Mouse (Mus musculus) A20 (cell line): ENCODE measurements around the gene Btg3.
"Not testable (repeated sequence)": the region's sequence is repeated elsewhere in the genome, so short reads cannot be mapped to it uniquely, and the experiment has no call there.

ENCODE experiments used
- DNase-seq: peaks from one replicate; pipeline ENCODE4 v3.0.0-alpha.2; 2011; ENCODE audit warnings: low read depth, low spot score

The Btg3 gene

DNA sequence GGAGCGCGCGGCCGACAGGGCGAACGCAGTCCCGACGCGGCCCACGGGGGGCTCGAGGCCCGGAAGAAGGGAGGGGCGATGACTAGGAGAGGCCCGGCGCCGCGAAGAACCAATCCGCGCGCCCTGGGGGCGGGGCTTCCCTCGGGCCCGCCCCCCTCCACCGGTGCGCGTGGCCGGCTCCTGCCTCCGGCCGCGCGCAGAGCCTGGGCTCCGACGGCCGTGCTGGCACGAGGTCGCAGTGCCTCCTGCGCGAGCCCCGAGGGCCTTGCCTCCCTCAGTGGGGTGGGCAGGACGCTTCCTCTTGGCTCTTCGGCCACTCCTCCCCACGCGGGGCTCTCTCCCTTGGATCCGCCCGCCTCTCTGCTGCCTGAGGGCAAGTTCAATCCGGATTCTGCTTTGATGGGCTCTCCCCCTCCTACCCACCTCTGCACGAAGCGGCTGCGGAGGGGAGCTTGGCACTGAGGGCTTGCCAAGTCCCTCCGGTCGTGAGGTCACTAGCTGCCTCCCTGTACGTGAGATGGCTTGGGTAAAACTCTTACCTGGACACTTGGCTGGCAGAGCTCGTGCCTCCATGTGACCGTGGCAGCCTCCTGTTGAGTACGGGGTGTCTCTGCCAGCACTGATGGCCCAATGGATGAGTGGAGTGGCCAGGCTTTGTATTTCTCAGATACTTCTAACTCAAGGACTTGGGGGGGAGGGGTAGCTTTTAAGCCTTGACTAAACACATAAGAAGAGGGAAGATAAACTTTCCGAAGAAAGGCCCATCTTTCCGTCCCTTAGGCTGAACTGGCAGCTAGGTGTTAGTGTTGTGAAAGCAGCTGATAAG, at the start of gene Btg3:
TSS of gene Btg3 (minus strand) at position 448 of the 826 bp plus-strand sequence.
- DNase-seq, result no peak

DNA sequence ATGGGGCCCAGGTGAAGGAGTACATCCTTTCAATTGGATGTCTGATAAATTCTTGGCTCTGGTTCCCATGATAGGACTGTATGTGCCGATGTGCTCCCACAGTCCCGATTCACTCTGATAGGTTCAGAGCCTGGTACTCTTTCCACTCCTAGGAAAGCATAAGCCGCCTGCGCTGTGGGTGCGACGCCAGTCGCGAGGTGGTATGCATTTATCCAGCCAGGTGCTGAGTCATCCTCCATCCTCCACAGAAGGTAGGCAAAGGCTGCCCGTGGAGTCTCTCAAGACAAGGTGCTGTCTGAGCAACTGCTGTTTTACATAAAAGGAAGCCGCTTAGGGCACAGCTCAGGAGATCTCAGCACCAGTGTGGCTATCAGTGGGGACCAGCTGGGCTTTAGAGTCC, 40.7 kb upstream of the Btg3 start:
- DNase-seq, result no peak

DNA sequence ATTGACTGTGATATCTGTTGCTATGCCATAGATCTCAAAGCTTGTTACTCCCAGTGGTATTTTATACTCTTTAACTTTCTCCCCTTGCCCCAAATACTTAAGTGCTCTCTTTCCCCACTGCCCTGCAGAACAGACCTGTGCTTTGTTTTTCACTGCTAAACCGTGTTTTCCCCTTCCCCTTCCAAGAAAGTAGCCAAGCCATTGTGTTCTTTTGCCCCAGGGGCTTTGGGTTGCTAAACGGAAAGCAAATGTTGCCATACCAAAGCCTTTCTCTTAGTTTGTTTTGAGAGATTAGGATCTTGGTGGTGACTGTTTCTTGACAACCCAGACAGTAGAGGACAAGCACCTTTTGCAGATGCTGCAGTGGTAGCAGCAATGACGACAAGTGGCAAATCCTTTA, 39.5 kb upstream of the Btg3 start:
- no peak for DNase-seq

DNA sequence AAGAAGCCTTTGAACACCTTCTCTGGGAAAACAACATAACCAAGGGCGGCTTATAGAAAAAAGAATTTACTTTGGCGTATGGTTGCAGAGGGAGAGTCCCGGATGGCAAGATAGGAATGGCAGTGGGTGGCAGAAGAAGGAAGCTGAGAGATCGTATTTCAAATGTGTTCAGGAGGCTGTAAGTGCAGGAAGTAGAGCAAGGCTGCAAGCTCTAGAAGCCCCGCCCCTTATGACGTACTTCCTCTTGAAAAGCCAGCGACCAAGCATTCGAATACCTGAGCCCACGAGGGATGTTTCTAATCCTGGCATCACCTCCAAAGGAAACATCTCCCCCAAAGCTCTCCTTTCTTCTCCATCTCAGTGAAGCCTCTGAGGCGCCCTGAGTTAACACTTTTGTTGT, 33.0 kb upstream of the Btg3 start:
- no peak for DNase-seq

DNA sequence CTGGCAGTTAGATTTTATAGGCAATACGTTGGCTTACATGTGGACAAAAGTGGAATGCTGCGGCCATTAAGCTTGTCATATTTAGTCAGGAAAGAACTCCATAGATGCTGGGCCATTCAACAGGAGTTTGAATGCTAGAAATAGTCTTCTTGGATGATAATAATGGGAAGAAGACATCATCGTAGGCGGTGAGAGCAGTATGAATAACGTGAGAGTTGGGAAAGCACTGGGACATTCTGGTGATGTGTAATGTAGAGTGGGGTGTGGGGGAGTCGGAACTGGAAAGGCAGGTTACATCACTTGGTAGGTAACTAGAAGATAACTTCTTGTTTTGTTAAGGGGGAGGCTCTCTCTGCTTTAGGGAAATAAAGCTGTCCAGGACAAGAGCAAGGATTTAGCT, 30.9 kb upstream of the Btg3 start:
- DNase-seq, result no peak

DNA sequence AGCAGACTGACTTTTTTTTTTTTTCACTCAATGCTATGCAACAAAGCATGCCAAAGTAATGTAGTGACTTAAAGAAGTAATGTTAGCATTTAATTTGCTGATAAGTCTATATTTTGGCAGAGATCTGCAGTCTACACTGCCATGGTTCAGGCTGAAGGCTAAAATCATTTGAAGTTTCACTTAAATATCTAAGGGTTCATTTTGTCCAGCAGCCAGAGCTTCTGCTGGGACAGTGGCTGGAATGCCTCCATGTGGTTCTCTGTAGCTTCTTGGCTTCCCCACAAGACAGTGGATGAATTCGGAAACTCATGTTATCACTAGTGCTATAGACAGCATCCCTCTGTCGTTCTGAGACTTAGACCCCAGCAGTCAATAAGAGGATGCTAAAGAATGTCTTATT, 29.7 kb upstream of the Btg3 start:
- DNase-seq, result no peak

DNA sequence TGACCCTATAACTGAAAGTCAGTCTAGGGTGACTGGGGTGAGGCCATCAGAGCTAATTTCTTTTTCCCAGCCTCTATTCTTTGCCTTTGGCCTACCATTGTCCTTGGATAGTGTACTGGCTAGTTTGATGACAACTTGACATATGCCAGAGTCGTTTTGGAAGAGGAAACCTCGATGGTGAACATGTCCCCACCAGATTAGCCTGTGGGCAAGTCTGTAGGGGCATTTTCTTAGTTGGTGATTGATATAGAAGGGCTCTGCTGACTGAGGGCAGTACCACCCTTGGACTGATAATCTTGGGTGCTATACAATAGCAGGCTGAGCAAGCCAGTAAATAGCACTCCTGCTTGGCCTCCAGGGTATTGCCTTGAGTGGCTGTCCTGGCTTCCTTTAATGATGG, 25.3 kb upstream of the Btg3 start:
- no peak for DNase-seq

DNA sequence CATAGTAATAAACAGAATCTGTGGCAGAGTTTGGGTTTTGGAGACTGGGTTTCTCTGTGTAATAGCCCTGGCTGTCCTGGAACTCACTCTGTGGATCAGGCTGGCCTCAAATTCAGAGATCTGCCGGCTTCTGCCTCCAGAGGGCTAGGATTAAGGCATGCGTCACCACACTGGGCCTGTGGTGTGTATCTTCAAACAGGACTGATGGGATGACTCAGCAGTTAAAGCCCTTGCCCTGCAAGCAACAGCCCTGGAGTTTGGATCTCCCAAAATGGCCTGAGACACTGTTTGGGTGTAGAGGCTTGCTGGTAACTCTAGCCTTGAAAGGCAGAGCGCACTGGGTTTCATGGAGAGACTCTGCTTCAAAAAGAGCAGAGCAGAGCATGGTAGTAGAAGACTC, 22.4 kb upstream of the Btg3 start:
- no peak for DNase-seq

DNA sequence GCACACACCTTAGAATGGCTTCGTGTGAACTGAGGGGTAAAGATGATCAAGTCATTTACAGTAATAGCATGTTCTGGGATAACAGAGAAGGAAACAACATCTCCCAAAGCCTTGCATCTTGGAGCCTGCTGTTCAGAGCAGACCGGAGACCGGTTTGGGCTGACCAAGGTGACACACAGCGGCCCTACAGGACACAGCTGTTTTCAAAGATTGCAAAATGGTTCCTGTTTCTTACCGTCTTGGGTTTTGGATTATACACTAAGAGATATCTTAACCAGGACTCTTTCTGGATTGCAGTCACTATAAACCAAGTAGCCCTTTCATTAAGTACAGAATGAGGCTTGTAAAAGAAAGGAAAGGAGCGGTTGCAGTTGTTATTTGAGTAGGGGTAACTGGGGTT, 21.7 kb upstream of the Btg3 start:
- DNase-seq, result no peak

DNA sequence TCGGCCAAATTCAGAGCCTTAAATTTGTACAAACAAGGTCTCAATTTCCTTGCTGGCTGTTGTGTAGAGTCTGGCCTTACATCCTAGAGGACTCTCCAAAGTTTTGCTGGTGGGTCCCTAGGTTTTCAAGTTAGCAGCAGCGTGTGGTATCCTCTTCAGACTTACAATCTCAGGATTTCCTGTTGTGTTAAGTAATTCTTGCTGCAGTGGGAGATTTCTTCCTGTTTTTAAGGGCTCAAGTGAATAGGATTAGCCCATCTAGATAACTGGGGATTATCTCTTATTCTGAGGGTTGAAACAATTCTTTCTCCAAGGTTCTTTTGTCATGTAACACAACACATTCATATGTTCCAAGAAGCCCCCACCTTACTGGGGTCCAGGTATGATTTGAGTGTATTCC, 14.4 kb upstream of the Btg3 start:
- DNase-seq, result no peak

DNA sequence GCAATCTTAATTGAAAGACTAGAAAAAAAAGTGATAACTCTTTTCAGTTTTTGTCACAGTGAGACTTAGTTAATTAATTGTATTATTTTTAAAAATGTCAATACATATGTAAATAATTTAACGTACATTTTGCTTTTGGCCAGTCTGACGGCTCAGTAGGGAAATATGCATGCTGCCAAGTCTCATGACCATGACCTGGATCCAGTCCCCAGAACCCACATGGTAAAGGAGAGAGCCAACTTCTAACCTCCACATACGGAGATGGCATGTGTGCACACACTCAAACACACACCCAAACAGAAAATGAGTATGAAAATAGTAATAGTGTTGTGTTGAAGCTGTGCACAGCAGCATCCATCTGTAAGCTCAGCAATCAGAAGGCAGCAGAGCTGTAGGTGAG, 13.0 kb upstream of the Btg3 start:
- no peak for DNase-seq

DNA sequence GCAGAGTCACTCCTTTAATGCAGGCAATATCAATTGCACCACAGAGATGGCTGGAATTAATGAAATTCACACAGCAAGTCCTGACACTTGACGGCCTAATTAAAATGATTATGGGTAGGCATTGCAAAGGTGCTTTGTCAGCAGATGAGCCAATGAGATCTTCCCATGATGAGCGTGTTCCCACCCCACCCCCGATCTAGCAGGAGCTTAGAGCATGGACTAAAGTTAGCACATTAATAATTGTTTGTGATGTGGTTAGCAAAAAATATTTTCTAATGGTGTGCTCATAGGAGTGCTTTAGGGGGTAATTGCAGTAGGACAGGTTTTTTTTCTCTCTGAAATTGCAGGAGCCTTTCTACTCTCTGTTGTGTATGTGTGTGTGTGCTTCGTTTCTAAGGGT, 12.1 kb upstream of the Btg3 start:
- DNase-seq, result no peak

DNA sequence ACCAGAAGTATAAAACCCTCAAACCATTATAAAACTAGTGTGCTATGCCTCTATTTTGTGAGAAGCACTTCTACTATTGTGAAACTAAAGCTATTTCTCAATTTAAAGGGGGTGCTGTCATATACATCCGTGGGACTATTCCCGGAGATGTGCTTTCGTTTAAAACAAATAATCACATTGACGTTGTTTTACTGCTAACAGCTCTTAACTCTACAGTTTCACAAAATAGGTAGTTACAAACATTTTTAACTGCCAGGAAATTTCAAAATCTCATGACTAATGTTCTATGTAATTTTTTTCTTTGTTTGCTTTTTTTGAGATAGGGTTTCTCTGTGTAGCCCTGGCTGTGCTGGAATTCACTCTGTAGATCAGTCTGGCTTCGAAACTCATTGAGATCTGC, 1.5 kb upstream of the Btg3 start:
- no peak for DNase-seq

DNA sequence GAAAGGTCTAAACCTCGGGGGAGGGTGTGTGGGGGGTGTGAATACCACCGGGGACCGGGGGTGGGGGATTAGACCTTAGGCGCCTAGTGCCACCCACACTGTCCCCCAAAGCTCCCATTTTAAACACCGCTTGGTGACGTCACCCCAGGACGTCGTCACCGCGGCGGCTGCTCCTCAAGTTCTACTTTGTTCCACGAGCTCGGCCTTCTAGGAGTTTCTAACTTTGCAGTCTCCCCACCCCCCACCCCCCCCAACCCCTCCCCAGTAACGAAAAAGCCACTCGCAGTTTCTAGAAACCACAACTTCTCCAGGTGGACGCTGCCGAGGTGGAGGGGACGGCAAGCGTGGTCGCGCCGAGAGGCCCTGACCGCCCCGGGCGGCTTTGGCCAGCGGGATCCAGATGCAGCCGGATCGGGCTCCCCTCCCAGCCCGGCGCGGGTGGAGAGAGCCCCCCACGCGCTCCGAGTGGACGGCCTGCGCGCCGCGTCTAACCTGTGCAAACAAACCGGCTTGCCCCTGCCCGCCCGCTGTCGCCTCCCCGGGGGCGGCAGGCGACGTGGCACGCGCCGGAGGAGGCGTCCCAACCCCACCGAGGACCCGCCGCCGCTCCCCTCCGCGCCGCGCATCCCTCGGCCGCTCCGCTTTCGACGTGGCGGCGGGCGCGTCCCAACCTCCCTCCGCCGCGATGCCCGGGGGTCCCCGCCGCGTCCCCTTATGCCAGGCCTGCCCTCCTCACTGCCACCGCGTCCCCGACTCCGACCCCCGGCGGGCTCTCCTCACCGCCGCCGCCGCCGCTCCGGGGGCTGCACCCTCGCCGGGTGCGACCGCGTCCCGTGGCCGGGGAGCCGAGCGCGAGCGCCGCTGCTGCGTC, 936 bp downstream of the Btg3 start:
- DNase-seq, result no peak

DNA sequence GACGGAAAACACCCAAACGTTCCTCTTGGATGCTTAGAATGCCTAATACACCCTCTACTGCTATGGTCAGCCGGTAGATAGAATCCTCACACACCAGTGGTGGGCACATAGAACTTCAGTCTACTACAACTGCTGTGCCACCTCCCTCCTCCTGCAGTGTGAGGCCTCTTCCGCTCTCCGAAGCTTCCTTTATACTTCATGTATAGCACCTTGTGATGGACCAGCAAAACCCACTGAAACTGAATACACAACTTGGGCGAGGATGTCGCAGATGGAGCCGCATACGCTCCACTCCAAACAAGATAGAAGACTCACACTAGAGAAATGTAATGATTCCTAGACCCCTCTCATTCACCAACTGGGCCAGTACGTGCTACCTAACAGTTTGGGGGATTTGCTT, 1.8 kb downstream of the Btg3 start:
- DNase-seq, result no peak

DNA sequence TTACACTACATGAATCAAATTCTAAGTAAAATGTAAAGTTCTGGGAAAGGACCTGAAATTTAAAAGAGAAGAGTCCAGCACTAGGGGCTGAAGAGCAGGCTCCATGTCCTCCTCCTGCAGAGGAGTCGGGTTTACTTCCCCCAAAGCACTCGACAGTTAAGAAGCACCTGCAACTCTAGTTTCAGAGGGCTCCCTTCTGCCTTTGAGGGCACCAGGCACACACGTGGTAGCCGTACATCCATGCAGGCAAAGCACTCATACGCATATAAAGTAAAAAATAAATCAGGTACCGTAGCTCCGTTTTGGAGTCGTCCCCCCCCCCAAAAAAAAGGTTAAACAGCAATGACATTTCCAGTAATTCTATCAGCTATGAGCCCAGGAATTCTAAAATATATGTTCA, 3.2 kb downstream of the Btg3 start:
- DNase-seq, result no peak

DNA sequence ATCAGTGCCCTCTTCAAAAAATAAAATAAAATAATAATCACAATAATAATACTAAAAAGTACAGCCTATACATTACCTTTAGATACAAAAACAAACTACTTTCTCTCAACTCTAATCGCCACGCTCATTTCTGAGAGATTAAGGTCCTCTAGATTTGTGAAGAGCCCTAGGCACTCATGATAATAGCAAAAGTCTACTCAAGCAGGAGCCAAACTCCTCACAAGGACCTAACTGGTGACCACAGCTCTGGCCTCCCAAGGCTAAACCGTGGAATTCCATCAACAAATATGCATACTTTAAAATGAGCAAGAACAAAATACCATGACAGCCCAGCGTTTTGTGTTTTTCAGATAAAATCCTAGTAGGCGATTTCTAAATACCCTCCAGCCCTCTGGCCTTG, 4.2 kb downstream of the Btg3 start:
- DNase-seq, result no peak

DNA sequence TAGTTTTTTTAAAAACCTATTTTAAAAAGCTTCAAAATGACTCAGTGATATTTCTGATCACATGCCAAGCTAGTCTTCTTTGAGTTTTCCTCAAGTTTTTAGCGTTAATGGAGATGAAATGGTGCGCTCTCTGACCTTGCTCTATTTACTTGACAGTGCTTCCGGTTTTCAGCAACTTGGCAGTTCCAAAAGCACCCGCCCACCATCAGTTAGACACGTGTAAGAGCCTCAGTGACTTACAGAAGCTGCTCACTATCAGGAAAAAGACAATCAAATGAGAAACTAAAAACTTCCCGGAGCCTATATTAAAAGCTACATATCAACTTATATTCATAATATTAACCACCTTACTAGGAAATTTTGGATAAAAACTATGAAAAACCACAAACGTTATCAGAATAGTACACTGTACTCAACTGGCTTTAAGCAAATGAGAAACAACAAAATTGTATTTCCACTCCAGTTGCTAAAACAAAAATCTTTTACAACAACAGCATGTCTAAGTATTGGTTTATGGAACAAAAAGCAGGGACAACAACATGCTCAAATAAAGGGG, 5.4 kb downstream of the Btg3 start:
- no peak for DNase-seq

DNA sequence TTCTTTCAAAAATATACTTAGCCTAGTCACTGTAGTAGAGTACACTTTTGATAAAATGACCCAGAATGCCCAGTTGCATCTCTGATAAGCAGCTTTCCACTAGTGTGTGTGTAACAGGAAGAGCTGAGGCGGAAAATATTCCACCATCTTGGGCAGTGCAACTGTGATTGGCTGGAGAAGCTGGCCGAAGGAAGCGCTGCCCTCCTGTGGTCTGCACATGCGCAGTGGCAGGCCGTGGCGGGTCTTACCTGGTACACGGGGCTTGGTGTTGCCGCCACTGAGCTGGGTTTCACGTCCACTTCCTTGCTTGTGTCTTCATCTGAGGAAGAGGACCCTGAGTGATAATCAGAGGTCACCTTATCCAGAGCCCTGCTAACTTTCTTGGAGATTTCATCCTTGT, 12.4 kb downstream of the Btg3 start:
- DNase-seq, result not testable (repeated sequence)

DNA sequence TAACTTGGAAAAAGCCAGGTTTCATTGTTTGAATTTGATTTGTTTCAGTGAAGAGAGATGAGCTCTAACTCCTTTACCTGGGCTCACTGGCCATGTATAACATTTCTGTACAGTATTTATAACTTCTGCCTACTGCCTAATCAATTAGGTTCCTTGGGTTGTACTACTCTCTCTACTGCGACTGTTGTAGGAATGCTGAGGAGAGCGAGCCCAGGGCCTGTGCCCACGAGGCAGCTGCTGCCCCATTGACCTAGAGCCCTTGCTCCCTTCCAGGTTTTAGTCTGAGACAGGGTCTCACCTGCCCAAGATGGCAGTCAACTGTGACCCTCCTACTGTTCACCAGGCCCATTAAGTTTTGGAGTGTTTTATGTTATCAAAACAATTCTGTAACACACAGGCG, 15.5 kb downstream of the Btg3 start:
- DNase-seq, result no peak

DNA sequence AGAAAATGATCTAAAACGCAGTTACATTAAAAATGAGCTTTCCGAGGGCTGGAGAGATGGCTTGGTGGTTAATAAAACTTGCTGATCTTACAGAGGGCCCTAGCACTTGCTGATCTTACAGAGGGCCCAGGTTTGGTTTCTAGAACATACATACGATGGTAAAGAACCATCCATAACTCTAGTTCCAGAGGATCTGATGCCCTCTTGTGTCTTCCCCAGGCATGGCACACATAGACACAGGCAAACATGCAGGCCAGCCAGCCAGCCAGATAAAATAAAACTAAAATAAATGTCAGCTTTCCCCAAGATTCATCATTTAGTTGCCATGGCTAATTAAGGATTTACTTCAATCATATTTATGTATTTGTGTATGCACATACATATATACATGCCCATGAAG, 19.2 kb downstream of the Btg3 start:
- DNase-seq, result no peak

DNA sequence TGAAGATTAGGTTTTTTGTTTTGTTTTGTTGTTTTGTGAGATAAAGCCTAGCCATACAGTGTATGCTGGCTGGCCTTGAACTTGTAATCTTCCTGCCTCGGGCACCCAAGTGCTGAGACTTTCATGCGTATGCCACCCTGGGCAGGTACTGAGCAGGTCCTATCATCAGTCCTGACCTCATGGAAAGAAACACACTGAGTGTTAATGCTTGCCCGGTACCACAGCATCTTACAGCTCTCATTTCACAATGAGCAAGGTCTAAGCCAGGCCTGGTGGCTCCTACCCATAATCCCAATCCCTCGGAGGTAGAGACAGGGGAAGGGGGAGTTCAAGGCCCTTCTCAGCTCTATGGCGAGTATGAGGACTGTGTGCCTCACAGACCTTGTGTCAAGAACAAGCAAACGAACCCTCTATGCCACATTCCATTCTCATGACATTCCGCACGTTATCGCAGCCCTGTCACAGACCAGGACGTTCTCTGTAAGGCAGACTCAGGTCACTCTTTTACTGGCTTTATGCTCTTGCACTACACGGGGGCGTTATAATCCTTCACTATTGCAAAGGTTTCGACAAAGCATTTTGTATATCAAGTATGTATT, 29.6 kb downstream of the Btg3 start:
- no peak for DNase-seq
